7 mouse cellular contexts compared by ENCODE assay signal in the genomic region with DNA sequence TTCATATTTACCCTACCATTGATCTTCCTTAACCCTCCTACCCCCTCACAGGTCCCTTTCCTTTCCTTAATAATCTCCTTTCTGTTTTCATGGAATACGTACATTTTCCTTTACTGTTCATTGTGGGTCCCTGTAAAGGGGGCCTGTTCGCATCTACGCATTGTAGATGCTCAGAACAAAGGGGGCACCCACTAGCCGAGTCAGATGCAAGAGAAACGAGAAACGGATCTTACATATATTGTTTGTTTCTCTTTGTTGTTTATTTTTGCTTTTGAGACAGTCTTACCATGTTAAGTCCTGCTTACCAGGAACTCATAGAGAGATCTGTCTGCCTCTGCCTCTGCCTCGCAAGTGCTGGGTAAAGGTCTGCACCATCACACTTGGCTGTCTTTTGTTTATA. TPM values are rescaled to one million over a fixed set of nuclear protein-coding genes. Genes with fewer than 3 reads are reported as not detected.
DNase-seq lines count a peak whose midpoint lies in the region; ATAC-seq and TF ChIP-seq lines count a peak whose summit lies in the region.

No protein-coding gene starts in this region.

- no peaks in the 10 kb centered on the region for H3K9me3 ChIP-seq in lung, postnatal 0 days (ENCODE audit: low read length)
- H3K9me3 ChIP-seq in forebrain, embryonic 12.5 days = no peaks in the 10 kb centered on the region
- H3K9me3 ChIP-seq in liver, embryonic 11.5 days (ENCODE audit: control insufficient read depth, low read length) = no peaks in the 10 kb centered on the region
- no peaks in the 10 kb centered on the region for H3K9me3 ChIP-seq in stomach, embryonic 16.5 days (replicated peaks; ENCODE audit: control insufficient read depth, low read length)

- TF ChIP-seq EP300 in lung, postnatal 0 days (IDR thresholded peaks at IDR 0.05) = no peak

- peaks cover 6% of the 10 kb centered on the region; the same call in 1 of the 2 replicates for H3K4me1 ChIP-seq in lung, postnatal 0 days (ENCODE audit: insufficient read depth, low read depth, low read length)
- H3K4me1 ChIP-seq in forebrain, embryonic 12.5 days = peaks cover 19% of the 10 kb centered on the region
- H3K4me1 ChIP-seq in liver, embryonic 11.5 days (replicated peaks; ENCODE audit: control insufficient read depth, insufficient read depth, low read length) = peaks cover 3% of the 10 kb centered on the region; the same call in 1 of the 2 replicates
- H3K4me1 ChIP-seq in stomach, embryonic 16.5 days (ENCODE audit: control insufficient read depth, insufficient read depth, low read length) = peaks cover 10% of the 10 kb centered on the region

- H3K27ac ChIP-seq in lung, postnatal 0 days (ENCODE audit: low read length) = no peak overlapping the region
- no peak overlapping the region for H3K27ac ChIP-seq in forebrain, embryonic 12.5 days
- no peak overlapping the region for H3K27ac ChIP-seq in liver, embryonic 11.5 days (ENCODE audit: low read depth, low read length)
- H3K27ac ChIP-seq in stomach, embryonic 16.5 days (ENCODE audit: low read length) = no peak overlapping the region

- WGBS in lung, postnatal 0 days = 31% methylated on average over 7 of the region's 7 CpGs
- WGBS in forebrain, embryonic 12.5 days = 24% methylated on average over 7 of the region's 7 CpGs
- 35% methylated on average over 7 of the region's 7 CpGs for WGBS in liver, embryonic 11.5 days
- WGBS in stomach, embryonic 16.5 days = 42% methylated on average over 7 of the region's 7 CpGs

- peak overlapping the region; percentile 91 for H3K4me3 ChIP-seq in lung, postnatal 0 days (ENCODE audit: low read depth, low read length)
- H3K4me3 ChIP-seq in forebrain, embryonic 12.5 days (replicated peaks) = peak overlapping the region; percentile 95
- peak overlapping the region; percentile 92 for H3K4me3 ChIP-seq in liver, embryonic 11.5 days (ENCODE audit: low read depth, low read length)
- H3K4me3 ChIP-seq in stomach, embryonic 16.5 days (replicated peaks; ENCODE audit: low read length) = peak overlapping the region; percentile 92

- TF ChIP-seq CTCF in lung, postnatal 0 days (IDR thresholded peaks at IDR 0.05) = no peak

- ATAC-seq in lung, postnatal 0 days = no peak
- no peak for ATAC-seq in forebrain, embryonic 12.5 days (ENCODE audit: low FRiP score)
- no peak for ATAC-seq in liver, embryonic 11.5 days (replicated peaks; ENCODE audit: low FRiP score)
- ATAC-seq in stomach, embryonic 16.5 days (ENCODE audit: insufficient read depth, low FRiP score) = no peak

- no peak for DNase-seq in lung, postnatal 0 days (ENCODE audit: low spot score)
- DNase-seq in lung, postnatal 14 days = no peak
- DNase-seq in liver, embryonic 11.5 days (ENCODE audit: low spot score) = no peak
- DNase-seq in frontal cortex, postnatal 25 days (ENCODE audit: low spot score in 2 of 2) = no peak
- DNase-seq in urinary bladder, postnatal 10 days (ENCODE audit: low spot score) = no peak

- peak overlapping the region; percentile 76 for H3K4me2 ChIP-seq in lung, postnatal 0 days (replicated peaks; ENCODE audit: low read depth, low read length)
- peak overlapping the region; percentile 87 for H3K4me2 ChIP-seq in forebrain, embryonic 12.5 days
- peak overlapping the region; percentile 73 for H3K4me2 ChIP-seq in liver, embryonic 11.5 days
- H3K4me2 ChIP-seq in stomach, embryonic 16.5 days (ENCODE audit: low read depth, low read length) = peak overlapping the region; percentile 77

- no peaks in the 10 kb centered on the region for H3K36me3 ChIP-seq in lung, postnatal 0 days (ENCODE audit: insufficient read depth, low read length)
- no peaks in the 10 kb centered on the region; the same call in 1 of the 2 replicates for H3K36me3 ChIP-seq in forebrain, embryonic 12.5 days (replicated peaks)
- H3K36me3 ChIP-seq in liver, embryonic 11.5 days (ENCODE audit: control insufficient read depth, insufficient read depth, low read length) = no peaks in the 10 kb centered on the region
- no peaks in the 10 kb centered on the region for H3K36me3 ChIP-seq in stomach, embryonic 16.5 days (ENCODE audit: control insufficient read depth, insufficient read depth, low read length)

- H3K9ac ChIP-seq in lung, postnatal 0 days (replicated peaks; ENCODE audit: low read depth) = peak overlapping the region; percentile 96
- peak overlapping the region; percentile 95 for H3K9ac ChIP-seq in forebrain, embryonic 12.5 days
- H3K9ac ChIP-seq in liver, embryonic 11.5 days (ENCODE audit: low read depth, low read length) = peak overlapping the region; percentile 97
- peak overlapping the region; percentile 64; the same call in 1 of the 2 replicates for H3K9ac ChIP-seq in stomach, embryonic 16.5 days (ENCODE audit: low read length)

- H3K27me3 ChIP-seq in lung, postnatal 0 days (replicated peaks; ENCODE audit: insufficient read depth, low read length) = no peaks in the 10 kb centered on the region
- no peaks in the 10 kb centered on the region for H3K27me3 ChIP-seq in forebrain, embryonic 12.5 days
- H3K27me3 ChIP-seq in liver, embryonic 11.5 days (replicated peaks; ENCODE audit: control insufficient read depth, insufficient read depth, low read length) = no peaks in the 10 kb centered on the region
- H3K27me3 ChIP-seq in stomach, embryonic 16.5 days (ENCODE audit: control insufficient read depth, insufficient read depth, low read length) = no peaks in the 10 kb centered on the region

RNA-seq across cellular contexts. Expression of a gene that starts 1.4 kb away (rescaled TPM):
- 69.4 and 70.9 TPM in 2 replicates for polyA plus RNA-seq in lung, postnatal 0 days (2015; fragmentation: Nextera tagmentation; extraction: Ambion mirVana)
- polyA plus RNA-seq in forebrain, embryonic 12.5 days (2016; fragmentation: Nextera tagmentation; extraction: Ambion mirVana) = 109 and 114 TPM in 2 replicates
- polyA plus RNA-seq in liver, embryonic 11.5 days (2014; fragmentation: Nextera tagmentation; extraction: Ambion mirVana) = 173 and 187 TPM in 2 replicates
- polyA plus RNA-seq in stomach, embryonic 16.5 days (2015; fragmentation: Nextera tagmentation; extraction: Ambion mirVana) = 125 and 130 TPM in 2 replicates
